Mouse (Mus musculus) intestine, postnatal 0 days (tissue): ENCODE results near the gene Spcs2. TPM values are rescaled to one million over a fixed set of nuclear protein-coding genes. Genes with fewer than 3 reads are reported as not detected.

Source experiments
- ATAC-seq: fragments of 200-750 bp; cut with Nextera tagmentation; 2 replicates; pipeline ENCODE4 v1.8.0; 2017; ENCODE audit warnings: mild to moderate bottlenecking, moderate TSS enrichment, moderate library complexity
- H3K27ac ChIP-seq: fragments of 300-500 bp; sonication (generic); 2 replicates; pipeline ENCODE4 v1.5.1; 2014; ENCODE audit warnings: mild to moderate bottlenecking, low read depth, low read length, moderate library complexity
- H3K27me3 ChIP-seq: fragments of 300-500 bp; sonication (generic); replicated peaks from 2 replicates; pipeline ENCODE4 v1.6.1; 2014; ENCODE audit warnings: low read length, mixed read lengths; ENCODE audit not compliant: control insufficient read depth, insufficient read depth
- H3K36me3 ChIP-seq: fragments of 300-500 bp; sonication (generic); 2 replicates; pipeline ENCODE4 v1.6.1; 2014; ENCODE audit warnings: mild to moderate bottlenecking, moderate library complexity; ENCODE audit not compliant: control insufficient read depth, insufficient read depth
- H3K4me1 ChIP-seq: fragments of 300-500 bp; sonication (generic); replicated peaks from 2 replicates; pipeline ENCODE4 v1.6.1; 2014; ENCODE audit warnings: antibody characterized with exemption, low read length, mixed read lengths; ENCODE audit not compliant: control insufficient read depth, insufficient read depth
- H3K4me2 ChIP-seq: fragments of 300-500 bp; sonication (generic); replicated peaks from 2 replicates; pipeline ENCODE4 v1.6.1; 2014; ENCODE audit warnings: low read depth, mild to moderate bottlenecking, moderate library complexity
- H3K4me3 ChIP-seq: fragments of 300-500 bp; sonication (generic); 2 replicates; pipeline ENCODE4 v1.5.1; 2014; ENCODE audit warnings: low read depth, low read length
- H3K9ac ChIP-seq: fragments of 300-500 bp; sonication (generic); 2 replicates; pipeline ENCODE4 v1.6.1; 2014; ENCODE audit warnings: mild to moderate bottlenecking, low read depth, low read length
- H3K9me3 ChIP-seq: fragments of 300-500 bp; sonication (generic); 2 replicates; pipeline ENCODE4 v1.6.1; 2016; ENCODE audit warnings: mixed run types; ENCODE audit not compliant: control insufficient read depth
- CTCF ChIP-seq: sonication (generic); IDR thresholded peaks from 2 replicates; pipeline ENCODE4 v1.5.1; 2016; ENCODE audit warnings: low read depth, mild to moderate bottlenecking, control low read depth, antibody characterized with exemption, moderate library complexity
- WGBS: fragments of 180-500 bp; shearing (Covaris S2); extraction: QIAGEN DNeasy Blood & Tissue Kit; methylation state at CpG from one replicate; pipeline ENCODE4 v1.1.7; 2014; 5-methylcytosine and 5-hydroxymethylcytosine counted together
- polyA plus RNA-seq: library from polyadenylated mRNA; unstranded; fragments of >200 nt; fragmentation: Nextera tagmentation; extraction: Ambion mirVana; gene quantifications from 2 replicates; pipeline ENCODE4 v1.2.1, GENCODE M21; 2015

The Spcs2 gene
- polyA plus RNA-seq, 1 experiment from 2014 or later = 238 TPM

DNA sequence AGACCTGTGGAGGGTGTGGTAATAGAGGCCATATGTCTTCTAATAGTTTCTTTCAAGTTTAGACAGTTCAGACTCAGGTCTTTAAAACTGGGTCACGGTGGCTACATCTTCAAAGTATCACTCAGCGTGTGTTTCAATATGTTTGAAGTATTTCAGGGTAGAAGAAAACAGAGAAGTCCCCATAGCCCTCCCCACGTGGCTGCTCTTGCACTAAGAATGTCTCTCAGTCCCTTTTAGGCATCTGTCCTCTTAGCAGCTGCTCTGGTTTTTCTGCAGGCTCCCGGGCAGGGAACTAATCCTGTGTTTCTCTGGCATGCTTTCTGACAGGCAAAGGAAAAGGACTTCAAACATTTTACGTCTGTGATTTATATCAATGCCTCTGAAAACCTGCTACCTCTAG is 12.6 kb upstream of the Spcs2 start:
- 42% methylated on average over 5 of the region's 5 CpGs for WGBS
- H3K27ac ChIP-seq = no peak overlapping the region
- H3K27me3 ChIP-seq = no peaks in the 10 kb centered on the region
- no peak overlapping the region for H3K4me3 ChIP-seq
- no peak for TF ChIP-seq CTCF
- ATAC-seq = no peak
- H3K9ac ChIP-seq = no peak overlapping the region
- no peaks in the 10 kb centered on the region for H3K4me1 ChIP-seq
- H3K36me3 ChIP-seq = no peaks in the 10 kb centered on the region
- no peaks in the 10 kb centered on the region for H3K9me3 ChIP-seq
- H3K4me2 ChIP-seq = no peak overlapping the region

GRCm38 (mm10) chr7:99873965-99874364 is 10.7 kb upstream of the Spcs2 start:
- Histone ChIP-seq H3K27me3 (no peaks in the 10 kb centered on the region), H3K27ac (no peak overlapping the region), H3K4me2 (no peak overlapping the region), H3K9ac (no peak overlapping the region), H3K9me3 (no peaks in the 10 kb centered on the region), H3K36me3 (no peaks in the 10 kb centered on the region), H3K4me1 (no peaks in the 10 kb centered on the region), H3K4me3 (no peak overlapping the region)
- WGBS = 82% methylated on average over 6 of the region's 6 CpGs
- TF ChIP-seq CTCF = no peak
- ATAC-seq = no peak

DNA sequence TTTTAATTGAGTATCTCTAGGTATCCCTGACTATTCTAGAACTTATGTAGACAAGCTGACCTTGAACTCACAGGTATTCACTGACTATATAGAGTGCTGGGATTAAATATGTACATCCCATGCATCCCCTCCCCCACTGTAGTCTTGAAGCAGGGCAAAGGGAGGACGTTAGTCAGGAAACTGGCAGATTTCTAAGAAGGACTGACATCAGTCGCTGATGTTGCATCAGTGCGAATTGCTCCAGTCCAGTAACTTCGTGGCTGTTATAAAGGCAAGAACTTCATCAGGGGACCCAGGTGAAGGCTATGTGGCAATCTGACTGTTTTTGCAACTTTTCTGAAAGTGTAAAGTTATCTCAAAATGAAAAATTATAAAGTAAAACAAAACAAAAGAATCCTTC is 6.0 kb upstream of the Spcs2 start:
- Histone ChIP-seq H3K4me2 (no peak overlapping the region), H3K9ac (no peak overlapping the region), H3K27ac (no peak overlapping the region), H3K4me1 (no peaks in the 10 kb centered on the region), H3K4me3 (no peak overlapping the region), H3K36me3 (no peaks in the 10 kb centered on the region), H3K9me3 (no peaks in the 10 kb centered on the region), H3K27me3 (no peaks in the 10 kb centered on the region)
- WGBS = 69% methylated on average over 4 of the region's 4 CpGs
- no peak for TF ChIP-seq CTCF
- no peak for ATAC-seq

- Histone ChIP-seq H3K4me1 (no peaks in the 10 kb centered on the region), H3K4me2 (no peak overlapping the region), H3K4me3 (no peak overlapping the region), H3K36me3 (no peaks in the 10 kb centered on the region), H3K9ac (no peak overlapping the region), H3K27me3 (no peaks in the 10 kb centered on the region), H3K9me3 (no peaks in the 10 kb centered on the region), H3K27ac (no peak overlapping the region)
- no peak for TF ChIP-seq CTCF
- no peak for ATAC-seq
- 49% methylated on average over 3 of the region's 3 CpGs for WGBS
These were observed 2.0 kb upstream of the Spcs2 start for GRCm38 (mm10) chr7:99865219-99865618.

DNA sequence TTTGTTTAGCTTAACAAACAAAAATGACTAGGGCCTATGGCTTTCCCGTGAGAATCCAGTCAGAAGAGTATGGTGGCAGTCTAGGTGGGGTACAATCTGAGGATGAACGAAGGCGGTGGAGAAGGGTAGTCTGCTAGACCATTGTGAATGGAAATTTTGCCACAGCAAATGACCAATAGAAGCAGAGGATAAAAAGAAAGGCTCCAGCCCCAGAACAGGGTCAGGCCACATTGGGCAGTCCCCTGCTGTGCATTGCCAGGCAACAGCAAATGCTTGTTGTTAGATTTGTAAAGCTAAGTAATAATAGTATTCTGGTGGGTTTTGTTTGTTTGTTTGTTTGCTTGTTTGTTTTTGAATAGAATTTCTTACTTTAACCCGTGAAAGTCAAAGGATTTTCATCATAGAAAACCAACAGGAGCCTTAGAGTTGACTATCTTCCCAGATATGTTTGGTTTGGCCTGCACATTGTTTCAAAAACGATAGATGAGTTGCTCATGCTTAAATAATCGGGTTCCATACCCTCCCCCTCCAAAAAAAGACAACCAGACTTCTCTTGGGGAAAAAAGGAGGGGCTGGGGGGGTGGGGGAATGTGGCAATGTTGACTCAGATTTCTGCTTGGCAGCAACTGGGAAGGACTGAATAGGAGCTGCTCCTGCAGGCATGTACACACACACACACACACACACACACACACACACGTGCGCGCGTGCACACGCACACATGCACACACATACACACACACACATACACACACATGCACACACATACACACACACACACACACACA is 1.2 kb upstream of the Spcs2 start:
- no peak for ATAC-seq
- WGBS = 70% methylated on average over 11 of the region's 11 CpGs
- Histone ChIP-seq H3K9me3 (no peaks in the 10 kb centered on the region), H3K4me1 (no peaks in the 10 kb centered on the region), H3K27ac (no peak overlapping the region), H3K9ac (no peak overlapping the region), H3K4me3 (no peak overlapping the region), H3K27me3 (no peaks in the 10 kb centered on the region), H3K36me3 (no peaks in the 10 kb centered on the region), H3K4me2 (no peak overlapping the region)
- TF ChIP-seq CTCF = no peak

DNA sequence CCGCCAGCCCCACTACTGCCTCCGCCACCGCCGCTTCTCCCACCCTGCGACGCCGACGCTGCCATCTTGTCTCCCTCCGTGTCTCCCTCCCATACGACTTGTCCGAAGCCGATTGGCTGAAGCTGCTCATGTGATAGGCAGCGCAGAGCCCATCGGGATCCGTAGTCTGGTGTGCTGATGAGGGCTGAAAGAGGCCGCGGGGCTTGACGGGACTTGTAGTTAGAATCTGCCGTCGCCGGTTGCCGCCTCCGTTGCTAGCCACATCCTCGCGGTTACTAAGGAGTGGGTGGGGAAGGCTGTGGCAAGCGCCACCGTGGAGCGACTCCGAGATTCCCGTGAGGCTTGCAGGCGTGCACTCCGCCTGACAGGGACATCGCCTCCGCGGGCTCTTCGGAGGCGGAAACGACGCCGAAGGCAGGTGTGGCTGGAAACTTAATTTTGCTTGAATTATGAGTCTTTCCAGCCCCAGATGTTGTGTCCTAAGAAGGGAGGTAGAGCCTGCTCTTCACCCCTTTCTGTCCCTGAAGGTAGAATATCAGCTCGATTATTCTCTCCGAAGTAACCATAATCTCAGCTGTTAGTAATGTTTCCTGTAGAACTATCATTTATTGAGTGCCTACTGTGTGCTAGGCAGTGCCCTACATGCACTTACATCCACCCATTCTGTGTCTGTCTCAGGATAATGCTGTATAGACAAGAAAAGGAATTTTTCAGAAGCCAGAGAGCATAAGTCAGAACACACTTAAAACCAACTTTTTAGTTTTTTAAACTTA is 4.3 kb downstream of the Spcs2 start, which contains the start of gene Xrra1:
Gene Xrra1 (plus strand): TSS at position 304 of the 773 bp plus-strand sequence.
- 0% methylated on average over 42 of the region's 42 CpGs for WGBS
- Histone ChIP-seq H3K27me3 (no peaks in the 10 kb centered on the region), H3K4me2 (peak within 1 kb of the TSS; percentile 64), H3K4me3 (peak within 1 kb of the TSS; percentile 82), H3K9ac (peak within 1 kb of the TSS; percentile 69), H3K4me1 (0 out of 2 replicates have a peak, but pooled peaks cover 3% of the 10 kb centered on the region), H3K9me3 (no peaks in the 10 kb centered on the region), H3K27ac (peak within 1 kb of the TSS; percentile 55), H3K36me3 (peaks cover 8% of the 10 kb centered on the region)
- TF ChIP-seq CTCF = no peak
- ATAC-seq = peak; percentile 97
